Mouse (Mus musculus): Measurements from ENCODE around the gene 1700018F24Rik.

DNA sequence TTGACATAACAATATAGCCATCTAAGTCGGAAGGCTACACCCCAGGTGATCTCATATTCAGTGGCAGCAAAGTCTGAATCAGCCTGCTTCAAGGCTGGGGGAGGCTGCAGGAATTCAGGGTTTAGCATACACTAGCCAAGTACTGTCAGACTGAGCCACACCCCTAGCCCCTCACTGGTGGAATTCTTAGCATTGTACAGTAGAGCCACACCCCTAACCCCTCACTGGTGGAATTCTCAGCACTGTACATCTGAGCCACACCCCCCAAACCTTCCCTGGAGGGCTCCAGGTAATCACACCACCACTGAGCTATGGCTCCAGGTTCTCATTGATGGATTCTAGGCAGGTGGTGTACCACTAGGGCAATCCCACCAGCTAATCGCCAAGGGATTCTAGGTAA lies 16.7 kb downstream of the 1700018F24Rik start:
- TF ChIP-seq CTCF (conservative IDR thresholded peaks at IDR 0.05; ENCODE audit: insufficient read depth, insufficient read length, low read depth, low read length) (no peak), POLR2A (IDR thresholded peaks at IDR 0.05; ENCODE audit: low read depth, low read length) (no peak)

Measured in kidney, adult 2 months (tissue).